Mouse (Mus musculus): ENCODE measurements at regions not wholly inside any gene's neighbourhood (a gene's known extent, or its start where the extent isn't known, plus 50 kb on each side); places are given as distances from the start of the nearest gene placed in this dataset.

DNA sequence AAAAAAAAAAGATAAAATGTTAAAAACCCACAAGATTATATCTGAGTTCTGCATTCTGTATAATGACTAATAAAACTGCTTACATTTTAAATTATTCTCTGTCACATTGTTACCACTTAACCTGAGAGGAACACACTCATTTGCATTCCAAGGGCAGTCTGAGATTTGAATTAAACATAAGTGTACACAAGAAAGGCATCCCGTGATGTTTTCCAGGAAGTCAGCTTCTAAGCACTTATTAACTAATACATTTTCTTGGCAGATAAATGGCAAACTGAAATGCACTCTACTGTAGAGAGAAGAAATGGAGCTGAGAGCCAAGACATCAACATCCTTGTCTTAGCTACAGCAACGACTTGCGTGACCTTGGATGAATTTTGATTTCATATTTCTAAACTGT lies 516.5 kb downstream of the Cdh9 start:
- TF ChIP-seq CTCF (IDR thresholded peaks at IDR 0.05; ENCODE audit: low read depth, low read length): no peak
- no peak for TF ChIP-seq GATA1 (IDR thresholded peaks at IDR 0.05; ENCODE audit: borderline replicate concordance, low read length)

Data from G1E (cell line).